Mouse (Mus musculus): ENCODE measurements around the gene Mpv17l2. TPM values are rescaled to one million over a fixed set of nuclear protein-coding genes. Genes with fewer than 3 reads are reported as not detected.
A peak's percentile ranks its signal among the peaks of the same experiment; 100 is the strongest.

Mpv17l2 gene
- polyA plus RNA-seq, 1 experiment from 2014 or later = 32.7 TPM

DNA sequence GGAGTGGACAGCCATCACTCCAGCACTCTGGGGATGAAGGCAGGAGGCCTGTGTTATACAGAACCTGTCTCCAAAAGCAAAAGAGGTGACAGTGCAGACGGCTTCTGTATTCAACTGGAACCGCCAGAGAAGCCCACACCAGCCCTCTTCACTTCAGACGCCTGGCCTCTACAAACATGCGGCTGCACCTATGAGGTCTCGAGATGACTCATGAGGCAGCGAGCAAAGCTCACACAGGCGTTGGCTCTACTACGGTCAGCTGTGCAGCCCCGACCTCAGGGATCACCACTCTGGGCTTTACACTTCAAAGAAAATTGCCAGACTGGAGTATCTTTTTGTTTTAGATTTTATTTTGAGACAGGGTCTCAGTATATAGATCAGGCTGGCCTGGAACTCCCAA is 12.1 kb upstream of the Mpv17l2 start:
- H3K27me3 ChIP-seq = no peaks in the 10 kb centered on the region
- peaks cover 61% of the 10 kb centered on the region for H3K36me3 ChIP-seq
- H3K4me1 ChIP-seq = peaks cover 34% of the 10 kb centered on the region
- H3K27ac ChIP-seq = 0 out of 2 replicates have a peak overlapping the region, but pooled peaks have one; percentile 23
- ATAC-seq (ENCODE audit: insufficient number of reproducible peaks, insufficient read depth, low FRiP score, low TSS enrichment) = no peak
- H3K4me2 ChIP-seq (replicated peaks) = no peak overlapping the region
- H3K9me3 ChIP-seq = no peaks in the 10 kb centered on the region
- no peak overlapping the region for H3K9ac ChIP-seq
- 90% methylated on average over 9 of the region's 9 CpGs for WGBS
- H3K4me3 ChIP-seq = no peak overlapping the region

DNA sequence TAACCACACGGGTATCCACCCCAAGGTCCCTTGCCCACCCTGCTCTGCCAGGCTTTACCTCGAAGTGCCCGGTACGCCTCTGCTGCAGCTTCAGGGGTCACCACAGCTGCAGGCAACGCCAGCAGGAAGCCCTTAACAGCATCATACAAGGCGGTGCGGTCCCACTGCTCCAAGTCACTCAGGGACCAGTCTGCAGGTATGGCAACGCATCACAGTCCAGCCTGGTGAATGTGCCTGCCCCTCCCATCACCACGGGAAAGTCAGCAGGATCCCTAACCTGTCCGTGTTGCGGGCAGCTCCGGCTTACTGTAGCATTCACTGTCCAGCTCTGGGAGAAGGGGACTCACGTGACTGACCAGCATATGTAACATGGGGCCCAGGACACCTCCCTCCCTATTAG is 11.3 kb upstream of the Mpv17l2 start:
- no peak for ATAC-seq (ENCODE audit: insufficient number of reproducible peaks, insufficient read depth, low FRiP score, low TSS enrichment)
- Histone ChIP-seq H3K4me2 (replicated peaks) (no peak overlapping the region), H3K4me3 (no peak overlapping the region), H3K4me1 (peaks cover 29% of the 10 kb centered on the region), H3K27me3 (no peaks in the 10 kb centered on the region), H3K9ac (no peak overlapping the region), H3K27ac (no peak overlapping the region), H3K36me3 (peaks cover 65% of the 10 kb centered on the region), H3K9me3 (no peaks in the 10 kb centered on the region)
- 91% methylated on average over 13 of the region's 13 CpGs for WGBS

DNA sequence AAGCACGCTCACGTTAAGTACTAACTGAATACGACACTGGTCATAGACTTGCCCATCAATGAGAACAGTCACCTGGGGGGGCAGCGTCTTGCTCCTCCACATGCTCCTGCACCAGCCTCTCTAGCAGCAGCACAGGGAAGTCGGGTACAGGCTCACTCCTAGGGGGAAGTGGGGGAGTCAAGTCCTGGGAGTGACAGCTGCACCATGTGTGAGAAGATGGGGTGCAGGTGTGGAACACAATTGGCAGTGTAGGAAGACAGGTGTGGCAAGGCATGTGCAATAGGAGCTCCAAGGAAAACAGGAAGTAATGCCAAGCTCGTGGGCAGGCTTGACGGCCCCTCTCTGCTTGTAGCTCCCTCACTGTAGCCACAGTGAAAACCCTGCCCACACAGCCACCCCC is 10.5 kb upstream of the Mpv17l2 start:
- Histone ChIP-seq H3K36me3 (peaks cover 65% of the 10 kb centered on the region), H3K27ac (no peak overlapping the region), H3K4me1 (peaks cover 37% of the 10 kb centered on the region), H3K27me3 (no peaks in the 10 kb centered on the region), H3K9me3 (no peaks in the 10 kb centered on the region), H3K9ac (no peak overlapping the region; the same call in 1 of the 2 replicates), H3K4me2 (replicated peaks) (no peak overlapping the region), H3K4me3 (no peak overlapping the region)
- 86% methylated on average over 7 of the region's 7 CpGs for WGBS
- ATAC-seq (ENCODE audit: insufficient number of reproducible peaks, insufficient read depth, low FRiP score, low TSS enrichment) = no peak

DNA sequence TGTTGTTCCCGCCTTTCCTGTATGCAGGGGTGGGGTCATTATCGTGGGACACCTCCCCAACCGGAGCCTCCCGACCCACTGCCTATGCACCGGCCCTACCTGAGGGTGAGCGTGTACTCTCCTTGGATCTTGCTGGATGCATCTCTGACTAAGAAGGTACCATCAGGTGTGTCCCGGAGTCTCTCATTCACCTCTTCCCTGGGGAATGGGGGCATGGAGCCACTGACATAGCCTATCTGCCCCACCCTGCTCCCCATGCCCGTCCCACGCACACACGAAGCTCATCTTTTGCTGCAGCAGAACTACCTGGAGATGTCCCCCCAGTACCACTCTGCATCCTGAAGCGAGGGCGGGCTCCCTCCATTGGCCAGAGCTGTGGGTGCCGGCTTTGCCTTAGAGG is 10.0 kb upstream of the Mpv17l2 start:
- no peak for ATAC-seq (ENCODE audit: insufficient number of reproducible peaks, insufficient read depth, low FRiP score, low TSS enrichment)
- Histone ChIP-seq H3K4me3 (no peak overlapping the region), H3K9me3 (no peaks in the 10 kb centered on the region), H3K36me3 (peaks cover 65% of the 10 kb centered on the region), H3K27me3 (no peaks in the 10 kb centered on the region), H3K9ac (no peak overlapping the region), H3K4me2 (replicated peaks) (no peak overlapping the region), H3K4me1 (peaks cover 39% of the 10 kb centered on the region), H3K27ac (no peak overlapping the region)
- WGBS = 93% methylated on average over 13 of the region's 13 CpGs

DNA sequence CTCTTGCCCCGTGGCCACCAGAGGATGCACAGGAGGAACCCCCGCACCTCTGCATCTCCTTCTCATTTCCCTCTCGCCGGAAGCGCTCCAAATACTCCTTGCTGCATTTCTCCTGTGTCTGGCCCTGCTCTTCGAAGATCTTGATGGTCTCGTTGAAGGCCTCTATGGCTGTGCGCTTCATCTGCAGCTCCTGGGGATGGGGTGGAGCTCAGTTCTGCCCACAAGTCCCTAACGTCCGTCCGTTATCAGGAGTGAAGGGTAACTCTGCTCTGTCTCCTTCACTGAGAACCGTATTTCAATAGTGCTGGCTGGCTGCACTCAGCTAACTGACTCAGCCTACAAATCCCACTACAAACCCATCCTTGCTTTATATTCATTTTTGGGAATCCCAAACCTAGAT is 9.1 kb upstream of the Mpv17l2 start:
- ATAC-seq (ENCODE audit: insufficient number of reproducible peaks, insufficient read depth, low FRiP score, low TSS enrichment) = no peak
- no peak overlapping the region for H3K4me3 ChIP-seq
- no peaks in the 10 kb centered on the region for H3K27me3 ChIP-seq
- H3K27ac ChIP-seq = no peak overlapping the region
- H3K36me3 ChIP-seq = peaks cover 63% of the 10 kb centered on the region
- H3K9me3 ChIP-seq = no peaks in the 10 kb centered on the region
- peaks cover 32% of the 10 kb centered on the region for H3K4me1 ChIP-seq
- H3K4me2 ChIP-seq (replicated peaks) = no peak overlapping the region
- H3K9ac ChIP-seq = peak overlapping the region; percentile 15; the same call in 1 of the 2 replicates
- 74% methylated on average over 12 of the region's 12 CpGs for WGBS

DNA sequence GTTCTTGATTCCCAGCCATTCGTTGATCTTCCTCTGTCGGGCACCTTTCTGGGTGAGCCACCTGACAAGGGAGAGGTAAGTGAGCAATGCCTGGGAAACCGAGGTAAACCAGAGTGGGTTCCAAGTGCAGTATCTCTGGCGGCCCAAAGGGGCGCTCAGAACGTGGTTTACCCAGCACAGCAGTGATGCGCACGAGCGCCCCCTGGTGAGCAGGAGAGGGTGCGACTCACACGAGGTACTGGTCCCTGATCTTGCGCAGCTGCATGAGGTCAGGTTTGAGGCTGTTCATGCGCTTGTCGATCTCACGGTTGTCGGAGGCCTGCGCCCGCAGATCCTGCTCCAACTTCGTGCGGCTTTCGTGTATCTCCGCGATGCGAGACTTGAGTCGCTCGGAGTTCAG is 8.6 kb upstream of the Mpv17l2 start:
- Histone ChIP-seq H3K4me1 (peaks cover 27% of the 10 kb centered on the region), H3K27me3 (no peaks in the 10 kb centered on the region), H3K36me3 (peaks cover 58% of the 10 kb centered on the region), H3K9me3 (no peaks in the 10 kb centered on the region), H3K9ac (no peak overlapping the region; the same call in 1 of the 2 replicates), H3K4me2 (replicated peaks) (no peak overlapping the region), H3K27ac (no peak overlapping the region), H3K4me3 (no peak overlapping the region)
- peak; percentile 24; the same call in 1 of the 2 replicates for ATAC-seq (ENCODE audit: insufficient number of reproducible peaks, insufficient read depth, low FRiP score, low TSS enrichment)
- 6% methylated on average over 26 of the region's 26 CpGs for WGBS

DNA sequence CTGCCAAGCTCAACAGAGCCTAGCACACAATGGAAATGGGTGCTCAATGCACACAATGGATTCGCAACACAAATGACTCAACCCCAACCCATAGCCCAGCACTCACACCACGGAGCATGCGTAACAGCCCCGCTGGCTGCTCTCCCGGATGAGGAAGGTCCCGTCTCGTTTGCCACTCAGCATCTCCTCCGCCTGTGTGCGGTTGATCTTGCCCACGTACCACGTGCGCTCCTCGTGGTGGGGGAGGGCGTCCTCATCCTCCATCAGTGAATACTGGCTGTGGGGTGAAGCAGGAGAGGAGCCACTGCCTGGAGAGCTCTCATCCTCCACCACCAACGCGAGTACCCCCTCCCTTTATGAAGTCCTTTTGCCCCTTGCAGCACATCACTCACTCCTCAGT is 8.2 kb upstream of the Mpv17l2 start:
- WGBS = 85% methylated on average over 16 of the region's 16 CpGs
- no peak overlapping the region for H3K9ac ChIP-seq
- H3K4me1 ChIP-seq = peaks cover 23% of the 10 kb centered on the region
- peaks cover 55% of the 10 kb centered on the region for H3K36me3 ChIP-seq
- H3K4me2 ChIP-seq (replicated peaks) = no peak overlapping the region
- no peak for ATAC-seq (ENCODE audit: insufficient number of reproducible peaks, insufficient read depth, low FRiP score, low TSS enrichment)
- no peak overlapping the region for H3K27ac ChIP-seq
- no peaks in the 10 kb centered on the region for H3K27me3 ChIP-seq
- no peaks in the 10 kb centered on the region for H3K9me3 ChIP-seq
- H3K4me3 ChIP-seq = no peak overlapping the region

DNA sequence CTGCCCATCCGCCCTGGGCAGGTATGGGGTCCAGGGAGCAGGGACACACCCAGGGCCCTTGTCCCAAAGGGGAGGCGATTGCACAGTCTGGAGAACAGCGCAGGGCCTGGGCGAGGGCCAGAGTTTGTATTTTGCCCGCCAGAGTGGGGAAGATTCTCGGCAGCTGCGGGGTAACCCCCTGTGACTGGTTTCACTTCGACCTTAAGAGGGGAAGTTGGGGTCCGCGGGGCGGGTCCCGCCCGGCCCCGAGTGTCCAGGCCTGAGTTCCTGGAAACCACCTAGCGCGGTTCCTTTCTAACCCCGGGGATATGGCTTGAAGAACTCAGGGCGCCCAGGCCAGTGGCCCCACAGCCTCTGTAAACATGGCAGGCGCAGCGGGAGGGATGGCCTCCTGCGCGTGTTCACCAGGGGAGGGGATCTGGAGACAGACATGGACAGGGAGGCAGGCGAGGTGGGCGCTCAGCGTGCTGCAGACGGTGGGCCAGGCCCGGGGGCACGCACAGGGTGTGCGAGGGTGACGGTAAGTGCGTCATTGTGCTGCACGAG is 7.6 kb upstream of the Mpv17l2 start:
- H3K4me1 ChIP-seq = peaks cover 18% of the 10 kb centered on the region
- peaks cover 51% of the 10 kb centered on the region for H3K36me3 ChIP-seq
- H3K4me3 ChIP-seq = no peak overlapping the region
- H3K4me2 ChIP-seq (replicated peaks) = no peak overlapping the region
- H3K9me3 ChIP-seq = no peaks in the 10 kb centered on the region
- ATAC-seq (ENCODE audit: insufficient number of reproducible peaks, insufficient read depth, low FRiP score, low TSS enrichment) = no peak
- H3K9ac ChIP-seq = no peak overlapping the region
- H3K27me3 ChIP-seq = no peaks in the 10 kb centered on the region
- WGBS = 96% methylated on average over 32 of the region's 32 CpGs
- no peak overlapping the region for H3K27ac ChIP-seq

DNA sequence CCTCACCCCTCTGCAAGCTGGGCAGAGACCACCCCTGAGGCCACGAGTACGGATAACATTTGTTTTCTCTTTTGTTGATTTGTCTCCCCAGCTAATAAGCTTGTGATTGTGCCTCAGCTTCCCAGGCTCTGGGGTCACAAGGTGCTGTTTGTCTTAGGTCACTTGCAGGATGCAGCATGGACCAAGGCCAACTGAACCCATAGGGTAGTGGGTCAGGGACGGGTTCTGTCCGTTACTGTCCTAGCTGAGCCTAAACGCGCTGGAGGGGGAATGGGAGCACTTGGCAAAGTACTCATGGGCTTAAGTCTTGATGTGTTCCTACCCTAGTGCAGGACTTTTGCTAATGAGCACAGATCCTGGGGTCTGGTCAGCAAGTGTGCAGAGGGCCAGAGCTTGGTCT is 6.8 kb upstream of the Mpv17l2 start:
- WGBS = 82% methylated on average over 6 of the region's 6 CpGs
- no peak overlapping the region for H3K27ac ChIP-seq
- no peaks in the 10 kb centered on the region for H3K27me3 ChIP-seq
- H3K4me3 ChIP-seq = no peak overlapping the region
- peaks cover 16% of the 10 kb centered on the region for H3K4me1 ChIP-seq
- no peak overlapping the region for H3K9ac ChIP-seq
- no peaks in the 10 kb centered on the region for H3K9me3 ChIP-seq
- no peak overlapping the region for H3K4me2 ChIP-seq (replicated peaks)
- H3K36me3 ChIP-seq = peaks cover 43% of the 10 kb centered on the region
- ATAC-seq (ENCODE audit: insufficient number of reproducible peaks, insufficient read depth, low FRiP score, low TSS enrichment) = no peak

DNA sequence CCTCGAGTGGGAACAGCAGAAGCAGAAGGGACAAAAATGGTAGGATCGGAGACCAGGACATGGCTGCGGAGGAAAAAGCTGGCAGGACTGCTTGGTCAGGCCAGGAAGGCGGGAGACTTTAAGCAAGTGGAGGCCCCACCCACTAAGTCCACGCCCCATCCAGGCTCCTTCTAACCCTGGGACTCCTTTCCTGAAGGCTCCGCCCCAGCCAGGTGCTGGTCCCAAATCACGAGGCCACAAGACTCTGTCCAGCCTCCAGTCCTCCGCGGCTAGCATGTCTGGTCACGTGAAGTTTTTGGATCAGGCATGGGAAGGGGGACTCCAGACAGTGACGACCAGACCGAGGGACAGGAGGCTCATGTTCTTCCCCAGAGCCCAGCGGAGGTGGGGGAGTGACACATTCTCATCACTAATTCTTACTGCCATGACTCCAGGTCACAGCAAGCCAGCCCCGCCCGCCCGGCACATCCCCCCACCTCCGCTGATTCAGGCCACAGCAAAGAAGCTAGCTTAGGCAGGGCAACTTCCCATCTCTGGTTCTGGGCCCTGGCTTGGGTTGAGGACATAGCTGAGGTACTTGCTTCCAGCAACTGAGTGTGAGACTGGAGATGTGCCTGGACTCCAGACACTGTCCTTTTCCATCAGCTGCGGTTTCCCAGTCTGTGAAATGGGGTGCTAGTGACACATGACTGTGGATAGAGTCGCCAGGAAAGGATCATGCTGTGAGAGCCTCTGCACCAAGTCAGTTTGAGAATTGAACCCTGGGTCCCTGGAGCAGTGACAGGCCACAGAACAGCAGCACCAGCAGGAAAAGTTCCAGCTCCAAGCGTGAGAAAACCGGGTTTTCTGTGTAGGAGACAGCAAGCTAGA is 6.1 kb upstream of the Mpv17l2 start:
- Histone ChIP-seq H3K9me3 (no peaks in the 10 kb centered on the region), H3K4me2 (replicated peaks) (peak overlapping the region; percentile 85), H3K9ac (peak overlapping the region; percentile 55), H3K4me3 (peak overlapping the region; percentile 39), H3K27me3 (no peaks in the 10 kb centered on the region), H3K27ac (peak overlapping the region; percentile 19; the same call in 1 of the 2 replicates), H3K36me3 (peaks cover 36% of the 10 kb centered on the region), H3K4me1 (peaks cover 13% of the 10 kb centered on the region)
- WGBS = 9% methylated on average over 21 of the region's 21 CpGs
- peak; percentile 11; the same call in 1 of the 2 replicates for ATAC-seq (ENCODE audit: insufficient number of reproducible peaks, insufficient read depth, low FRiP score, low TSS enrichment)

DNA sequence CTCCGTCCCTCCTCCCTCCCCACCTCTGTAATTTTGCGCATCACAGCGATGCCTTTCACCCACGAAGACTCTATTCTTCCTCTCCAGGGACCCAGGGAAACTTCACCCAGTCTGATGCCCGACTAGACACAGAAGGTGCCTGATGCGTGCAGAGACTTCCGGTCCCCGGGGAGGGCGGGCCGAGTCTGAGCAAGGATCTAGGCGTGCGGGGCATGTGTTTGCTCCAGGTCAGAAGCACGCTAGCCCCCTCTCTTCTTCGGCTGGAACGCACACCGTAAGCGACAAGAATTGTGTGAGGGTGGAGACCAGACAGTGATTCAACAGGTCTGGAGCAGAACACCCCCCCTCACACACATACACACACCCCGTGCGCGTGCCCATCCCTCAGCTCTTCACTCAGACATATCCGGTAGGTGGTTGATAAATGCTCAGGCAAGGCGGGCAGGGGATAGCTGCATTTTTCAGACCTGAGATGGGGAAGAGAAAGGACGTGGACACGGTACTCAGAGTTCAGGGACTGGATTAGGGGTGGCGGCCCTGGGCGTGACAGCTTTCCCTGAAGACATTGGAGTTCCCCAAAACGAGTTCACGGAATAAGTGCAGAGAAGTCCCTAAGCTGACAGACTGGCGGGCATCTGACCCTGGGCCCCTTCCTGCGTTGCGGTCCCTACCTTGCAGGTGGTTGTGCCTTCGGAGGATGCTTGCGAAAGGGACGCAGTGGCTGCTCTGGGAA is 5.3 kb upstream of the Mpv17l2 start:
- H3K4me2 ChIP-seq (replicated peaks) = peak overlapping the region; percentile 85

More for the DNA sequence above, 5.3 kb upstream of the Mpv17l2 start:
- Histone ChIP-seq H3K9me3 (no peaks in the 10 kb centered on the region), H3K4me3 (peak overlapping the region; percentile 39), H3K27ac (0 out of 2 replicates have a peak overlapping the region, but pooled peaks have one; percentile 1), H3K36me3 (peaks cover 28% of the 10 kb centered on the region), H3K27me3 (no peaks in the 10 kb centered on the region), H3K4me1 (peaks cover 17% of the 10 kb centered on the region), H3K9ac (peak overlapping the region; percentile 55)
- WGBS = 2% methylated on average over 34 of the region's 34 CpGs
- ATAC-seq (ENCODE audit: insufficient number of reproducible peaks, insufficient read depth, low FRiP score, low TSS enrichment) = no peak
